Mouse (Mus musculus) cerebellum, adult 18-20 months (tissue): ENCODE results near the gene Vmn1r116.
"Not testable (repeated sequence)": the region's sequence is repeated elsewhere in the genome, so short reads cannot be mapped to it uniquely, and the experiment has no call there.

Source experiments
- DNase-seq, 2 experiments: peaks; one replicate each; pipeline ENCODE4 v3.0.0; 2021

The Vmn1r116 gene

GRCm38 (mm10) chr7:20871956-20872355 is at the start of gene Vmn1r116:
Gene Vmn1r116, plus strand, starts transcription at chr7:20872256.
- not testable (repeated sequence) for DNase-seq

- not testable (repeated sequence) for DNase-seq
Observed at GRCm38 (mm10) chr7:20844885-20845284, 27.2 kb upstream of the Vmn1r116 start, which contains the start of gene Vmn1r115. Gene Vmn1r115, minus strand, starts transcription at chr7:20844985.

GRCm38 (mm10) chr7:20884021-20884420 is 12.0 kb downstream of the Vmn1r116 start, which contains the start of gene Vmn1r117:
Gene Vmn1r117, minus strand, starts transcription at chr7:20884121.
- DNase-seq, result not testable (repeated sequence)

DNA sequence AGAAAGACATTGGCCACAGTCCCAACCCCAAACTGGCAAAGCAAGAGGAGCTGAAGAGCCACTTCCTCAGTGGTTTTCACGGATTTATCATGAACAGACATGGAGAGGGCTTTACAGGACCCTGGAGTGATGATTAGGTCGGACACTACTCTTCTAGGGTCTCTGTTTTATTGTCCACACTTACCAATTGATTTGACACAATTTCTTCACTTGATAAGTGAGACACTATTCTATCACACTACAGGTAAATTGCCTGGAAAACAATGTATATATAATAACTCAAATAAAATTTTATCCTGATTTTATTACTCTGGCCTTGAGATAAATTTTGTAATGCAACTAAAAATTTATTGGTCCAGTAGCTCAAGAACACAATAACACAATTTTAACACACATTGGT is 40.2 kb downstream of the Vmn1r116 start, which contains the start of gene Vmn1r118:
Gene Vmn1r118, minus strand, starts transcription at position 101 of the 400 bp plus-strand sequence.
- not testable (repeated sequence) for DNase-seq
